Mouse (Mus musculus): Measurements from ENCODE around the gene Hist1h2bc. TPM values are rescaled to one million over a fixed set of nuclear protein-coding genes. Genes with fewer than 3 reads are reported as not detected.
"Not testable (repeated sequence)": the region's sequence is repeated elsewhere in the genome, so short reads cannot be mapped to it uniquely, and the experiment has no call there.

The Hist1h2bc gene
- polyA plus RNA-seq, 1 experiment from 2014 or later, result 25.1 TPM

DNA sequence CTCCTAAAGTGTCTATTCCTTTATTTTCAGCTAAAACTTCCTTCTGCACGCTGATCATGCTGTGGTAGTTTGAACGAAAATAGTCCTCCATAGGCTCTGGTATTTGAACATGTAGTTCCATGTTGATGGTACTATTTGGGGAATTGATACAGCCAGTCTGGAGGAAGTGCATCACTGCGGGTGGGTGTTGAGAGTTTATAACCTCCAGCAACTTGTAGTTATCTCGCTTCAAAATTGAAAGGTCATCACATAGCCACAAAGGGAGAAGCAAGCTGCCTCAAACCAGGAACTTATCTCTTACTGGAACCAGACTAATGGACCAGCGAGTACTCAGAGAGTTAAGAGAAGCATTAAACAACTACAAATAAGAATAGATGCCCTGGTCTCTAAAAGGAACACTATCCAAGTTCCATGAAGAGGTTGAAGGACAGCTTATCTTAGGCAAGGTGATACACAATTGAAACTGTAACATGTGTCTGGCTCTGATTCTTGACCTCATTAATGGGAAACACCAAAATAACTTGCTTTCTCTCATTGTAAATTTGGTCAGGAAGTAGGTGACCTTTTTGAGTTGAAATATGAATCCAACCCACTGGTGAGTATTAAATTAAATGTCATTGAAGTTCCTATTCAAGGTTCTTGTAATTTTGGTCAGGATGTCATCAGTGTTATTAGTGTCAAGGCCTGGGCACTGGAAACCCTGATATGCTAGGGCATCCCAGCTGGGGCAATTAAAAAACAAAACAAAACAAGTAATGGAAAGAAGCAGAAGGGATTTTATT, 32.5 kb downstream of the Hist1h2bc start:
- H3K36me3 ChIP-seq (replicated peaks; ENCODE audit: control insufficient read depth, insufficient read depth, low read depth, low read length), result no peaks in the 10 kb centered on the region
- H3K27me3 ChIP-seq (ENCODE audit: control insufficient read depth, insufficient read depth, low read length), result no peaks in the 10 kb centered on the region
- ATAC-seq (replicated peaks; ENCODE audit: insufficient number of reproducible peaks, low FRiP score, low TSS enrichment, low read depth) (no peak), DNase-seq (ENCODE audit: low spot score) (no peak)
- H3K27ac ChIP-seq (replicated peaks; ENCODE audit: low read depth, low read length), result no peak overlapping the region
- no peaks in the 10 kb centered on the region for H3K9me3 ChIP-seq (replicated peaks; ENCODE audit: control insufficient read depth, low read length)
- no peak overlapping the region for H3K4me3 ChIP-seq (ENCODE audit: low read depth, low read length)
- no peak overlapping the region for H3K4me2 ChIP-seq (ENCODE audit: low read depth, low read length)
- no peak overlapping the region for H3K9ac ChIP-seq (replicated peaks; ENCODE audit: low read length)
- 85% methylated on average over 5 of the region's 5 CpGs for WGBS
- no peaks in the 10 kb centered on the region for H3K4me1 ChIP-seq (ENCODE audit: control insufficient read depth, insufficient read depth, low read length)

DNA sequence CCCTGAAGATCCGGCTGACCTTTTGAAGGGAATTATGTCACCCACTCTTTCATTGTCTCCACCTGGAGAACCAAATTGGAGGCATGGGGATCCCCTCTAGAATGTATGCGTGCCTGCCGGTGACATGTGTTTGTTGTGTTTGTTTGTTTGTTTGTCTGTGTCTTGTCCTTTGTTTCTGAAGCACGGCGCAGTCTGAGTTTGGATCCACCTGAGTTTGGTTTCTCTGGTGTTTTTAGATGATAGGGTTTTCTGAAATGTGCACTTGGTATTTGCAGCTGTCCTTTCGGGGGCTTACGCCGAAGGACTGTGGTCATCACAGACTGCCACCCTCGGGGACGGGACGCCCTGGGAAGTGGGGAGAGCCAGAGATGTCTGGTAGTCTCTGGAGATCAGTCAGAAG, 33.2 kb downstream of the Hist1h2bc start:
- H3K9me3 ChIP-seq (replicated peaks; ENCODE audit: control insufficient read depth, low read length), result no peaks in the 10 kb centered on the region
- H3K4me2 ChIP-seq (ENCODE audit: low read depth, low read length), result no peak overlapping the region
- WGBS, result 57% methylated on average over 11 of the region's 11 CpGs
- H3K9ac ChIP-seq (replicated peaks; ENCODE audit: low read length), result no peak overlapping the region
- no peaks in the 10 kb centered on the region for H3K36me3 ChIP-seq (replicated peaks; ENCODE audit: control insufficient read depth, insufficient read depth, low read depth, low read length)
- DNase-seq (ENCODE audit: low spot score) (no peak), ATAC-seq (replicated peaks; ENCODE audit: insufficient number of reproducible peaks, low FRiP score, low TSS enrichment, low read depth) (no peak)
- no peak overlapping the region for H3K27ac ChIP-seq (replicated peaks; ENCODE audit: low read depth, low read length)
- H3K4me1 ChIP-seq (ENCODE audit: control insufficient read depth, insufficient read depth, low read length), result no peaks in the 10 kb centered on the region
- H3K27me3 ChIP-seq (ENCODE audit: control insufficient read depth, insufficient read depth, low read length), result no peaks in the 10 kb centered on the region
- no peak overlapping the region for H3K4me3 ChIP-seq (ENCODE audit: low read depth, low read length)

DNA sequence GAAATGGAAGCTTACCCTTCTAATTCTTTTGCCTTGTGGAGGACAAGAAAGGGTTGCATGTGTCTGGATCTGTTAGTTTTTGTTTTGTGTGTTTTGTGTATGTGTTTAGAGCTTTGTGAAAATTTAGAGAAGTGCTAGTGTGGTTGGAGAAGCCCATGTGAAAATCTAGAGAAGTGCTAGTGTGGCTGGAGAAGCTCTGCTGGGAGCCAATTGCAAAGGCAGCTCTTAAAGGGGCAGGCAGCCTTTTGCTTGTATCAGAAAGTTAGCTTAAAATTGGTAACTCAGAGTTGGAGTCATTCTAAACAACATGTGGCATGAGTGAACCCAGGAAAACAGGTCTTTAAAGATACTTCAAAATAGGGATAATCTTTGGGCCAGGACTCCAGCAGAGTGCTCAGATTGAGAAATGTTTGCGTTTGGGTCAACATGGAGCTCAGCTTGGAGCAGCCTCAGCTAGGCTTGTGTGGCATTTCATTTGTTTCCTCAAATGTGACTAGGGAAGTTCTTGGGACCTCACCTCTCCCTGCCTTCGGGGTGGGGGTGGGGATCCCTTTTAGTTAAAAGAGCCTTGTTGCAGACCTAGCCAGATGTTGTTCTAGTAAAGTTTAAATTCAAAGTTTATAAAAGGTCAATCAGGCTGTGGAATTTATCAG, 33.7 kb downstream of the Hist1h2bc start:
- not testable (repeated sequence) for H3K9ac ChIP-seq (replicated peaks; ENCODE audit: low read length); H3K27ac ChIP-seq (replicated peaks; ENCODE audit: low read depth, low read length); H3K4me2 ChIP-seq (ENCODE audit: low read depth, low read length); H3K4me1 ChIP-seq (ENCODE audit: control insufficient read depth, insufficient read depth, low read length); ATAC-seq (replicated peaks; ENCODE audit: insufficient number of reproducible peaks, low FRiP score, low TSS enrichment, low read depth); H3K36me3 ChIP-seq (replicated peaks; ENCODE audit: control insufficient read depth, insufficient read depth, low read depth, low read length); H3K27me3 ChIP-seq (ENCODE audit: control insufficient read depth, insufficient read depth, low read length); DNase-seq (ENCODE audit: low spot score); H3K9me3 ChIP-seq (replicated peaks; ENCODE audit: control insufficient read depth, low read length); H3K4me3 ChIP-seq (ENCODE audit: low read depth, low read length)
- 8% methylated on average over 2 of the region's 2 CpGs for whole genome bisulfite sequencing

DNA sequence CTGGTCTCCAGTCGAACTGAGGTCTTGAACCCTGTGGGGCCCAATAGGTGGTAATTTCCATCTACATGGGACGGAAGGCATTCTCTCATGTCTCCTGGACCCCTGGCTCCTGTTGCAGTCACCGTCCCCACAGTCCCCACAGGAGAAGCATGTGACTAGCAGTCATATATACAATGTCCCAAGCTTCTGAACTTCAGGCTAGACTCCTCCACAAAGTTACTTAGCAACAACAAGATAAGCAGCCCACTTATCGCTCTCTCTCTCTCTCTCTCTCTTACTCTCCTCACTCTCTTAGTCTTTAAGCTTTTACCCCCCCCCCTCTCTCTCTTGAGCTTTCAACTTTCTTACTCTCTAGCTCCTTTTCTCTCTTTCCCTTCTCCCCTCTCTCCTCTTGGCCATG, 40.2 kb downstream of the Hist1h2bc start:
- H3K27me3 ChIP-seq (ENCODE audit: control insufficient read depth, insufficient read depth, low read length), result no peaks in the 10 kb centered on the region
- DNase-seq (ENCODE audit: low spot score) (no peak), ATAC-seq (replicated peaks; ENCODE audit: insufficient number of reproducible peaks, low FRiP score, low TSS enrichment, low read depth) (no peak)
- no peak overlapping the region for H3K4me2 ChIP-seq (ENCODE audit: low read depth, low read length)
- H3K9me3 ChIP-seq (replicated peaks; ENCODE audit: control insufficient read depth, low read length), result no peaks in the 10 kb centered on the region
- no peak overlapping the region for H3K27ac ChIP-seq (replicated peaks; ENCODE audit: low read depth, low read length)
- H3K36me3 ChIP-seq (replicated peaks; ENCODE audit: control insufficient read depth, insufficient read depth, low read depth, low read length), result no peaks in the 10 kb centered on the region
- no peak overlapping the region for H3K9ac ChIP-seq (replicated peaks; ENCODE audit: low read length)
- no peak overlapping the region for H3K4me3 ChIP-seq (ENCODE audit: low read depth, low read length)
- 84% methylated on average over 4 of the region's 4 CpGs for WGBS
- H3K4me1 ChIP-seq (ENCODE audit: control insufficient read depth, insufficient read depth, low read length), result no peaks in the 10 kb centered on the region

DNA sequence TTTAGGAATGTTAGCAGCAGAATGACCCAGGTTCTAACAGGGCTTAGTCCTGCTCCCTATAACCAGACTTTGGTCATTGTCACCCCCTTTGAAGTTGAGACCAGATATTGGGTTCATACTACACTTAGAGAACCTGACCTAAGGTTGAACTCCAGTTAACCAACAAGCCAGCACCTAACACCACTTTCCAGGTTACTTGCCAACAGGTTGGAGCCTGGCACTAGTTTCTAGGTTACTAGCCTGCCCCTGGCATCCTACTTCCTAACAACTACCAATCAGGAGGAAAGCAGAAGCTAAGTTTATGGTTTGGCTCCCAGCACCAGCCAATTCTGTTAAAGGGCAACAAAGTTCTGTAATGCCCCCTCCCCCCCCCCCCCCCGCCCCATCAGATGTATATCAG, 41.2 kb downstream of the Hist1h2bc start:
- H3K36me3 ChIP-seq (replicated peaks; ENCODE audit: control insufficient read depth, insufficient read depth, low read depth, low read length), result no peaks in the 10 kb centered on the region
- no peak overlapping the region for H3K9ac ChIP-seq (replicated peaks; ENCODE audit: low read length)
- no peak overlapping the region for H3K4me2 ChIP-seq (ENCODE audit: low read depth, low read length)
- no peak overlapping the region for H3K27ac ChIP-seq (replicated peaks; ENCODE audit: low read depth, low read length)
- no peak overlapping the region for H3K4me3 ChIP-seq (ENCODE audit: low read depth, low read length)
- no peaks in the 10 kb centered on the region for H3K9me3 ChIP-seq (replicated peaks; ENCODE audit: control insufficient read depth, low read length)
- ATAC-seq (replicated peaks; ENCODE audit: insufficient number of reproducible peaks, low FRiP score, low TSS enrichment, low read depth), result no peak
- no peaks in the 10 kb centered on the region for H3K27me3 ChIP-seq (ENCODE audit: control insufficient read depth, insufficient read depth, low read length)
- WGBS, result no CpG with 5 or more reads among the region's 1 CpGs
- no peaks in the 10 kb centered on the region for H3K4me1 ChIP-seq (ENCODE audit: control insufficient read depth, insufficient read depth, low read length)
- no peak for DNase-seq (ENCODE audit: low spot score)

DNA sequence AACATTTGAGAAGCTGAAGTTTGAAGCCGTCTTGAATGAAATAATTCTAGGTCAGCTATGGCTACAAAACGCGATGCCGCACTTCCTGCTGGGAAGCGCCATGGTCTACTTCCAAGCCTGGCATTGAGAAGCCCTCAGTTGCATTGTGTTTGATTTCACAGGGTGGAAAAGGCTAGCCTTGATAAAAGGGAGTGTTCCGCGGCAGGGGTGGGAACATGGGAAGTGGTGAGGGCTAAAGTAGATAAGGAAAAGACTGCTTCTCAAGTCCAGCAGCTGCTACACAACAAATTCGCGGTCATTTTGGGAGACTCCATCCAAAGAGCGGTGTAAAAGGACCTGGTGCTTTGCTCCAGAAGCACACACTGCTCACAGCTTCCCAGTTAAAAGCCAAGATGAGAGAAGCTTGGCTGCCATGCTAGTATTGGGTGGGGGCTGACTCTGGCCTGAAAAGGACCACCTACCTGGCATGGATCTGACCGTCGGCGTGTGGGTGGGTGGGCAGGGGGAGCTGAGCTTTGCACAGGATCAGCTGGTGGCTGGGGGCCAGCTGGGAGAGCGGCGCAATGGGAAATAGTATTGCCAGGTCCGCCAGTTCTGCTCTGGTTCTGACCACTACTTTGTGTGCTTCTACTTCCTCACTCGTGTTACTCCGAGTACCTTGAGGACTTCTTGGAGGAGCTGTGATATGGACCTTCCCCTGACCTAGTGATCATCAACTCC, 44.6 kb downstream of the Hist1h2bc start:
- no peaks in the 10 kb centered on the region for H3K4me1 ChIP-seq (ENCODE audit: control insufficient read depth, insufficient read depth, low read length)
- no peak overlapping the region for H3K9ac ChIP-seq (replicated peaks; ENCODE audit: low read length)
- H3K4me2 ChIP-seq (ENCODE audit: low read depth, low read length), result no peak overlapping the region
- no peak overlapping the region for H3K27ac ChIP-seq (replicated peaks; ENCODE audit: low read depth, low read length)
- 87% methylated on average over 18 of the region's 18 CpGs for WGBS
- H3K9me3 ChIP-seq (replicated peaks; ENCODE audit: control insufficient read depth, low read length), result no peaks in the 10 kb centered on the region
- H3K27me3 ChIP-seq (ENCODE audit: control insufficient read depth, insufficient read depth, low read length), result no peaks in the 10 kb centered on the region
- H3K4me3 ChIP-seq (ENCODE audit: low read depth, low read length), result no peak overlapping the region
- ATAC-seq (replicated peaks; ENCODE audit: insufficient number of reproducible peaks, low FRiP score, low TSS enrichment, low read depth) (no peak), DNase-seq (ENCODE audit: low spot score) (no peak)
- H3K36me3 ChIP-seq (replicated peaks; ENCODE audit: control insufficient read depth, insufficient read depth, low read depth, low read length), result no peaks in the 10 kb centered on the region

DNA sequence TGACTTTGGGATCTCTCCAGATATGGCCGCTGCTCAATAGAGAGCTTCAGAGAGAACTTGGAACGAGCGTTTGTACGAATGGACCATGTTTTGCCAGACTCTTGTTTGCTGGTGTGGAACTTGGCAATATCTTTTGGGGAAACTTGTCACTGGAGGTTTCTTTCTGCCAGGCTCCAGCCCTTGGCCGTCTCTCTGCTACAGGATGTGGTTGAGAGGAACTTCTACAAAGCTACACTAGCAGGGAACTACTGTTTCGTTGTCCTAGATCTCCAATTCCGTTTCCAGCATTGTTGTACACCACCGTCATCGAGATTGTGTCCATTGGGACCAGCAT, 45.2 kb downstream of the Hist1h2bc start:
- no peak for DNase-seq (ENCODE audit: low spot score)
- H3K36me3 ChIP-seq (replicated peaks; ENCODE audit: control insufficient read depth, insufficient read depth, low read depth, low read length), result no peaks in the 10 kb centered on the region
- whole genome bisulfite sequencing, result 95% methylated on average over 9 of the region's 9 CpGs

DNA sequence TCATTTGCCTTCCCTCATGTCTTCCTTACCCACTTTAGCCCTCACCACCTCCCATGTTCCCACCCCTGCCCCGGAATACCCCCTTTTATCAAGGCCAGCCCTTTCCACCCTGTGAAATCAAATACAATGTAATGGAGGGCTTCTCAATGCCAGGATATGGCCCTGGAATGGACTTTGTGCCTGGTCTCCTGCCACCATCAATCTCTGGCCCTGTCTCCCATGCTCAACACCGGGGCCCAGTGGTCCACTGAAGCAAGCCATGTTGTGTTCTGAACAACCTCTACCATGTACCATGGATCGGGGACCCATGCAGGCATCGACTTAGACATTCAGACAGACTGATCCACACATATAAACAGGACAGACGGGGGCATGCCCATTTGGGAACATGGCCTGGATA, 45.7 kb downstream of the Hist1h2bc start:
- DNase-seq (ENCODE audit: low spot score) (no peak), ATAC-seq (replicated peaks; ENCODE audit: insufficient number of reproducible peaks, low FRiP score, low TSS enrichment, low read depth) (no peak)
- Histone ChIP-seq H3K27ac (replicated peaks; ENCODE audit: low read depth, low read length) (no peak overlapping the region), H3K4me1 (ENCODE audit: control insufficient read depth, insufficient read depth, low read length) (no peaks in the 10 kb centered on the region), H3K36me3 (replicated peaks; ENCODE audit: control insufficient read depth, insufficient read depth, low read depth, low read length) (no peaks in the 10 kb centered on the region), H3K9ac (replicated peaks; ENCODE audit: low read length) (no peak overlapping the region), H3K27me3 (ENCODE audit: control insufficient read depth, insufficient read depth, low read length) (no peaks in the 10 kb centered on the region), H3K9me3 (replicated peaks; ENCODE audit: control insufficient read depth, low read length) (no peaks in the 10 kb centered on the region), H3K4me2 (ENCODE audit: low read depth, low read length) (no peak overlapping the region), H3K4me3 (ENCODE audit: low read depth, low read length) (no peak overlapping the region)
- WGBS, result 91% methylated on average over 5 of the region's 5 CpGs

More for the DNA sequence above, 45.2 kb downstream of the Hist1h2bc start:
- no peak overlapping the region for H3K4me3 ChIP-seq (ENCODE audit: low read depth, low read length)
- no peaks in the 10 kb centered on the region for H3K4me1 ChIP-seq (ENCODE audit: control insufficient read depth, insufficient read depth, low read length)
- no peak overlapping the region for H3K4me2 ChIP-seq (ENCODE audit: low read depth, low read length)
- no peak overlapping the region for H3K27ac ChIP-seq (replicated peaks; ENCODE audit: low read depth, low read length)
- H3K9me3 ChIP-seq (replicated peaks; ENCODE audit: control insufficient read depth, low read length), result no peaks in the 10 kb centered on the region
- H3K27me3 ChIP-seq (ENCODE audit: control insufficient read depth, insufficient read depth, low read length), result no peaks in the 10 kb centered on the region
- ATAC-seq (replicated peaks; ENCODE audit: insufficient number of reproducible peaks, low FRiP score, low TSS enrichment, low read depth), result no peak
- no peak overlapping the region for H3K9ac ChIP-seq (replicated peaks; ENCODE audit: low read length)
